In the genomic region with DNA sequence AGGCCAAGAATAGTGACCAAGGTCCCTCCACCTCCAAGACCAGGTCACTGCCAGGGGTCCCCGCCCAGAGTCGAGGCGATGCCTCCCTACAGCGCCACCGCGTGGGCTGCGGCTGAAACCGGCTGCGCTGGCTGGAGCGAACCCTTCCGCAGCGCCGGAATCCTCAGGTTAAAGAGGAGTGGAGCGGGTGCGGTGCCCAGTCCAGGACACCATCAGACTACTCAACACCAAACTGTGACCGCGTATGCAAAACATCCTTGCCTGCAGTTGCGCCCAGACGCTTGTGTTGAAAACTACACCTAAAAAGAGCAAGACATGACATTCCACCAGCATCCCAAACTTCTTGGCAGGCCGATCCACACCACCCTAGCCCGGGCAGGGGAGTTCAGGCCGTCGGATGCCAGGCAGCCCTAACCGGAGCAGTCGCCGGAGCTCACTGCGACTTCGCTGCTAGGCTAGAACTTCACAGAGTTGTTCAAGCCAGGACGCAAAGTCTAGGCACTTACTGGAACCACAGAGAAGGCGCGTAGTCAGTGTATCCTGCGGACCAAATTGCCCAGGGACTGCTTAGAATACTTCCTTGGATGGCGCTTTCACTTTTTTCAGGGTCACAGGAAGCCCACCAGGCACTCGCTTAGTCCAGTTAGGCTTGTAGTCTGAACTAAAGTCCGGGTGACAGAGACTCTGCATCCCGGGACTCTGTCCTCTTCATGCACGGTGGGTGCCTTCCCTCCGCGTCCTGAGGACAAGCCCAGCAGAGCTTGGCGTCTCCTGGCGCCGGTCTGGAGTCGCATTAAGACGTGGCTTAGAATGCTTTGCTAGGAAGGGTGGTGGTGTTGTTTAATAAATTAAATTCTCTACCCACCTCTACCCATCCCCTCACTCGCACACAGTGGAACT, we compare ENCODE assay signal across 9 mouse cellular contexts. TPM values are rescaled to one million over a fixed set of nuclear protein-coding genes. Genes with fewer than 3 reads are reported as not detected.
DNase-seq lines count a peak whose midpoint lies in the region; ATAC-seq and TF ChIP-seq lines count a peak whose summit lies in the region.
"Had no signal": no experiment of that assay in that cellular context is flagged by ENCODE, and none has a peak within 500 bp of the region (broad histone marks: within the 10 kb centered on the region; RNA-seq: fewer than 3 reads in every experiment).

No protein-coding gene starts in this region.

- WGBS in forebrain, embryonic 15.5 days, result under 1% methylated on average over 45 of the region's 45 CpGs
- WGBS in hindbrain, embryonic 10.5 days, result under 1% methylated on average over 45 of the region's 45 CpGs
- under 1% methylated on average over 45 of the region's 45 CpGs for WGBS in stomach, embryonic 14.5 days

- no peak overlapping the region for H3K27ac ChIP-seq in layer of hippocampus, adult 2 months
- H3K27ac ChIP-seq in forebrain, embryonic 15.5 days (replicated peaks), result peak overlapping the region; percentile 79; the same call in 1 of the 2 replicates
- H3K27ac ChIP-seq in hindbrain, embryonic 10.5 days, result no peak overlapping the region
- H3K27ac ChIP-seq in stomach, embryonic 14.5 days (ENCODE audit: low read length), result no peak overlapping the region

- TF ChIP-seq CTCF in layer of hippocampus, adult 2 months (conservative IDR thresholded peaks at IDR 0.05), result peak; percentile 87

- peaks cover 45% of the 10 kb centered on the region for H3K4me1 ChIP-seq in forebrain, embryonic 15.5 days
- peaks cover 38% of the 10 kb centered on the region for H3K4me1 ChIP-seq in hindbrain, embryonic 10.5 days (replicated peaks)
- H3K4me1 ChIP-seq in megakaryocyte, embryonic 14.5 days, result peaks cover 59% of the 10 kb centered on the region
- no peaks in the 10 kb centered on the region for H3K4me1 ChIP-seq in stomach, embryonic 14.5 days (ENCODE audit: control insufficient read depth, insufficient read depth, low read length)

- peak overlapping the region; percentile 59 for H3K4me2 ChIP-seq in forebrain, embryonic 15.5 days (replicated peaks)
- H3K4me2 ChIP-seq in stomach, embryonic 14.5 days (replicated peaks; ENCODE audit: low read depth, low read length), result peak overlapping the region; percentile 26

- H3K9me3 ChIP-seq in forebrain, embryonic 15.5 days, result no peaks in the 10 kb centered on the region
- no peaks in the 10 kb centered on the region for H3K9me3 ChIP-seq in hindbrain, embryonic 10.5 days
- H3K9me3 ChIP-seq in megakaryocyte, embryonic 14.5 days, result no peaks in the 10 kb centered on the region
- no peaks in the 10 kb centered on the region for H3K9me3 ChIP-seq in stomach, embryonic 14.5 days (ENCODE audit: control insufficient read depth, low read depth, low read length)

- H3K27me3 ChIP-seq in forebrain, embryonic 15.5 days, result peaks cover 44% of the 10 kb centered on the region
- H3K27me3 ChIP-seq in hindbrain, embryonic 10.5 days (ENCODE audit: insufficient read depth, poor library complexity, severe bottlenecking), result peaks cover 79% of the 10 kb centered on the region
- peaks cover 86% of the 10 kb centered on the region for H3K27me3 ChIP-seq in megakaryocyte, embryonic 14.5 days (replicated peaks)
- H3K27me3 ChIP-seq in stomach, embryonic 14.5 days (ENCODE audit: control insufficient read depth, insufficient read depth, low read length), result peaks cover 37% of the 10 kb centered on the region

- H3K4me3 ChIP-seq in layer of hippocampus, adult 2 months, result peak overlapping the region; percentile 23
- H3K4me3 ChIP-seq in forebrain, embryonic 15.5 days, result peak overlapping the region; percentile 35
- H3K4me3 ChIP-seq in hindbrain, embryonic 10.5 days, result peak overlapping the region; percentile 44
- peak overlapping the region; percentile 77 for H3K4me3 ChIP-seq in megakaryocyte, embryonic 14.5 days (replicated peaks)
- H3K4me3 ChIP-seq in stomach, embryonic 14.5 days (ENCODE audit: low read depth, low read length), result 0 out of 2 replicates have a peak overlapping the region, but pooled peaks have one; percentile 3

- DNase-seq in layer of hippocampus, adult 2 months (ENCODE audit: low spot score in 2 of 2), result peak in 1 of 2 experiments; percentile 45
- DNase-seq in layer of hippocampus, adult 18-20 months (ENCODE audit: low spot score in 2 of 2), result no peak
- DNase-seq in cerebellum, adult 11-12 months, result peak; percentile 42
- peak; percentile 83 for DNase-seq in hindbrain, embryonic 10.5 days (ENCODE audit: low spot score)
- DNase-seq in left cerebral cortex, postnatal 36 days (ENCODE audit: low spot score in 2 of 2), result peak; percentile 72 to 78

- no peaks in the 10 kb centered on the region for H3K36me3 ChIP-seq in forebrain, embryonic 15.5 days
- no peaks in the 10 kb centered on the region for H3K36me3 ChIP-seq in hindbrain, embryonic 10.5 days
- H3K36me3 ChIP-seq in megakaryocyte, embryonic 14.5 days (replicated peaks; ENCODE audit: low read length), result no peaks in the 10 kb centered on the region
- no peaks in the 10 kb centered on the region for H3K36me3 ChIP-seq in stomach, embryonic 14.5 days (ENCODE audit: control insufficient read depth, insufficient read depth, low read length)
- H3K36me3 ChIP-seq: G1E had no signal

- H3K9ac ChIP-seq in forebrain, embryonic 15.5 days (replicated peaks), result peak overlapping the region; percentile 42
- H3K9ac ChIP-seq in stomach, embryonic 14.5 days (replicated peaks; ENCODE audit: low read depth, low read length), result no peak overlapping the region

- intact Hi-C loops in left cerebral cortex, postnatal 36 days (cut with DNase I), result loop anchor here (2.0 to 10.0 kb wide), 3 partner anchors 230 to 1087 kb away; no protein-coding TSS in a partner anchor

- 0 out of 2 replicates have a peak, but pooled peaks have one; percentile 21 for ATAC-seq in forebrain, embryonic 15.5 days (replicated peaks)
- 0 out of 2 replicates have a peak, but pooled peaks have one; percentile 20 for ATAC-seq in stomach, embryonic 14.5 days (ENCODE audit: insufficient number of reproducible peaks, insufficient read depth, low FRiP score, low read depth)

RNA-seq across cellular contexts. Expression of a gene that starts 1.0 kb away (rescaled TPM):
- 10 to 100 TPM; 14.1 to 16.9 TPM for total RNA-seq in layer of hippocampus, adult 2 months (2021)
- 10 to 100 TPM; 16.5 to 18.8 TPM for total RNA-seq in layer of hippocampus, adult 18-20 months (2021)
- 46.2 and 62.5 TPM in 2 replicates for polyA plus RNA-seq in forebrain, embryonic 15.5 days (2015; fragmentation: Nextera tagmentation; extraction: Ambion mirVana)
- 0.98 and 1.3 TPM in 2 replicates for polyA plus RNA-seq in hindbrain, embryonic 10.5 days (2016; fragmentation: Nextera tagmentation; extraction: Ambion mirVana)
- 10 to 100 TPM; 80.9 to 89.2 TPM for total RNA-seq in left cerebral cortex, postnatal 36 days (2021)
- 0.15 TPM in 1 of 2 replicates, not detected in the other for polyA plus RNA-seq in megakaryocyte, embryonic 14.5 days (2012; ENCODE audit: insufficient read depth, low replicate concordance)
- polyA plus RNA-seq in stomach, embryonic 14.5 days (2014; fragmentation: Nextera tagmentation; extraction: Ambion mirVana), result 0.46 and 1.1 TPM in 2 replicates
- polyA plus RNA-seq: G1E had no signal

Comparison
In these comparisons a context has a peak if more than half of its experiments do, and no peak if none do; other contexts are left out.
1. DNase-seq: peak in cerebellum, adult 11-12 months (single experiment), hindbrain, embryonic 10.5 days (single experiment) and left cerebral cortex, postnatal 36 days (2 of 2); none in layer of hippocampus, adult 18-20 months (0 of 2).
2. H3K4me3 ChIP-seq: peak in every context shown above with its lines; median percentile 77 in megakaryocyte, embryonic 14.5 days; 44 in hindbrain, embryonic 10.5 days; 35 in forebrain, embryonic 15.5 days; 23 in layer of hippocampus, adult 2 months; 3 in stomach, embryonic 14.5 days.
3. RNA of a gene that starts 1.0 kb away (polyA plus RNA-seq): 46.2 to 62.5 TPM in forebrain, embryonic 15.5 days; 0.46 to 1.1 TPM in stomach, embryonic 14.5 days, 0.98 to 1.3 TPM in hindbrain, embryonic 10.5 days and 0.15 TPM in megakaryocyte, embryonic 14.5 days; every median in the first group is over 10 times any median in the second.